Mouse (Mus musculus) heart, postnatal 0 days (tissue): ENCODE data around the gene Tmem136.

Experiments
- CTCF ChIP-seq: IDR thresholded peaks from 2 replicates; pipeline ENCODE4 v1.5.1; 2016; ENCODE audit warnings: antibody characterized with exemption, control low read depth, low read depth
- EP300 ChIP-seq: IDR thresholded peaks from 2 replicates; pipeline ENCODE4 v1.6.1; 2016; ENCODE audit warnings: antibody characterized with exemption, low read depth

DNA sequence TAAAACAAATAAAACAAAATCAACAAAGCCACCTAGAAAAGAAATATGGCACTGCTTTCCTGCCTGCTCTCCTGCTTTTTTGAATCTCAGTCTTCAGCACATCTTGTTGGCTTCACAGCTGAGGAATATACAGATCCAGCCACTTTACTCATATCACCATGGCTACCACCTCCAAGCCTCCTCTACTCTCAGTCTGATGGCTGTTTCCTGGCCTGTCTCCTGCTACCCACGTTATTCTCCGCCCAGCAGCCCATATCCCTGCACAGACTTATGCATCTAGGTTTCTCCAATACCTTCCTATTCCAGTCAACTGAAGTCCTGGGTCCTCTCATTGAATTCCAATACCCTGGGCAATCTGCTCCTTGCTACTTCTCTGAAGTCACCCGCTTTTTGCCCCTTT lies 17.2 kb upstream of the Tmem136 start:
- TF ChIP-seq CTCF (no peak), EP300 (no peak)
